Mouse (Mus musculus) CD4-positive naive resting alpha-beta T cell, adult 57 days (primary cell): ENCODE data around the gene Olfr1477. TPM values are rescaled to one million over a fixed set of nuclear protein-coding genes. Genes with fewer than 3 reads are reported as not detected.

Experiments used
- total RNA-seq: library from RNA; stranded (reverse); gene quantifications from one replicate; pipeline ENCODE4 v1.2.4, GENCODE M21; 2023

Gene Olfr1477
- not detected for total RNA-seq

GRCm38 (mm10) chr19:13500246-13500645 lies at the start of gene Olfr1477:
TSS of gene Olfr1477 (plus strand) at chr19:13500546.

DNA sequence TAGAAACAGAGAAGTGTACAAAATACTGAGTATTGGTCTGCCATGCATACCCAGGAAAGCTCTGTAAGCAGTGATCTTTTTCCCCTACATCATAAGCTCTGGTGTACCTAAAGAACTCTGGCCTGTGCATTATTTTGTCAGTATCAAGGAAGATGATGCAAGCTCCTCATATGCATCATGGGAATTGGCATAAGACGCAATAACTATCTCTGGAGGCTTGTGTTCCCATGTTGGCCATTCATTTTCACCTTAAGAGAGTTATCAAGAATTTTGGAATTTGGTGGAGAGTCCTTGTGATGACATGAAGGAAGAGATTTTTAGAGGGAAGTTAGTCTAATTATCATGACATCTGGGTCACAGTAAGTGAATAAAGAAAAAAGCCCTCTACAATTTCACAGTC lies 44.4 kb upstream of the Olfr1477 start, which contains the start of gene Olfr1472:
Olfr1472 (minus strand) TSS at position 101 of the 400 bp plus-strand sequence.

GRCm38 (mm10) chr19:13469265-13469664 lies 31.1 kb upstream of the Olfr1477 start, which contains the start of gene Olfr1474:
TSS of gene Olfr1474 (plus strand) at chr19:13469565.

GRCm38 (mm10) chr19:13480096-13480495 lies 20.2 kb upstream of the Olfr1477 start, which contains the start of gene Olfr1475:
TSS of gene Olfr1475 (minus strand) at chr19:13480196.

GRCm38 (mm10) chr19:13527613-13528012 lies 27.3 kb downstream of the Olfr1477 start, which contains the start of gene Olfr1480:
TSS of gene Olfr1480 (plus strand) at chr19:13527913.

Other genes starting within 250 kb of the Olfr1477 start
- not detected for gene Olfr1465, start 185.0 kb upstream of the Olfr1477 start, total RNA-seq
- gene Olfr1466, start 161.7 kb upstream of the Olfr1477 start, total RNA-seq: not detected
- gene Olfr1467, start 138.3 kb upstream of the Olfr1477 start, total RNA-seq: not detected
- gene Olfr1469, start 92.7 kb upstream of the Olfr1477 start, total RNA-seq: not detected
- gene Olfr1471, start 57.1 kb upstream of the Olfr1477 start, total RNA-seq: not detected
- gene Olfr1472, start 44.5 kb upstream of the Olfr1477 start, total RNA-seq: not detected
- not detected for gene Olfr1474, start 31.0 kb upstream of the Olfr1477 start, total RNA-seq
- not detected for gene Olfr1475, start 20.4 kb upstream of the Olfr1477 start, total RNA-seq
- gene Olfr1480, start 27.4 kb downstream of the Olfr1477 start, total RNA-seq: not detected
- not detected for gene Olfr1484, start 83.0 kb downstream of the Olfr1477 start, total RNA-seq
- not detected for gene Olfr1487, start 116.8 kb downstream of the Olfr1477 start, total RNA-seq
- not detected for gene Olfr1489, start 131.1 kb downstream of the Olfr1477 start, total RNA-seq
- gene Olfr1490, start 150.5 kb downstream of the Olfr1477 start, total RNA-seq: not detected
- gene Olfr1491, start 196.7 kb downstream of the Olfr1477 start, total RNA-seq: not detected
- gene Olfr1493-ps1, start 222.7 kb downstream of the Olfr1477 start, total RNA-seq: not detected
- gene Olfr1494, start 239.2 kb downstream of the Olfr1477 start, total RNA-seq: not detected